9 mouse cellular contexts compared by ENCODE assay signal in the genomic region with DNA sequence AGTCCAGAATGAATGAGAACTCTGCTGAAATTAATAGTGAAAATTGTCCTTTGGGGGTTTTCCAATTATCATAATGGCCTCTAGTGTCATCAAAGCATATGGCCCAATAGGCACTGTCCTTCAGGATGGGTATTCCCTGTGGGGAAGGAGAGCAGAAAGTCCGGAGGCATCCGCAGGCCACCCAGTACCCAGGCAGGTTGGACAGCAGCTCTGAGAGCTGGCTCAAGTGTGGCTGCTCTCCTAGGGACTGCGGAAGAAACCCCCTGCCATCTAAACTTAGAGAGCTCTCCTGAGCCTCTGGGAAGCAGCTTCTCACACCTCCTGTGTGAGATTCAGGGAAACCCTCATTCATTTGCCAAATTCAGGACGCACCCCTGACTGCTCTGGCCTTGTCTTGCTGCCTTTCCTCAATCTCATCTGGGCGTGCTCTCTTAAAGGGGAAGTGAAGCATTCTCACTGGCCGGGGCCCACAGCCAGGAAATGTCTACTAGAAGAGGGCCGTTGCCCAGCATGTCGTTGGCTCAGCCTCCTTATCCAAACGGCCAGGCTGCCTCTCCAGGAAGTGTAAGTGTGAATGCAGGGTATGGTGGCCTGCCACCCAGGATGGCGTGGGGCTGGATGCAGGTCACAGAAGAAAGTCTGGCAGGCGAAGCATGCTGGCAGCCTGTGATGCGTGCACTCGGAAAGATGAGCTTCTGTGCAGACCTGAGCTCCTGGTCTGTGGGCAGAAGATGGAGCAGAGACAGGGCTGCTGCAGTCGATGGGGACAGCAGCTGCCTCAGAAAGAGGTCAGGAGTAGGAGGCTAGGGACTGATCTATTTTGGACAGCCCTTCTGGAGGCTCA.
DNase-seq lines count a peak whose midpoint lies in the region; ATAC-seq and TF ChIP-seq lines count a peak whose summit lies in the region.
"Had no signal": no experiment of that assay in that cellular context is flagged by ENCODE, and none has a peak within 500 bp of the region (broad histone marks: within the 10 kb centered on the region; RNA-seq: fewer than 3 reads in every experiment).

No protein-coding gene starts in this region.

- intact Hi-C loops in heart, adult 2 months (cut with DNase I), result loop anchor here (2.0 to 10.0 kb wide), 4 partner anchors 13 to 489 kb away; a partner anchor contains a TSS
- intact Hi-C loops in left cerebral cortex, postnatal 36 days (cut with DNase I), result no loop called here

- 7% methylated on average over 14 of the region's 14 CpGs for WGBS in bone marrow, adult 2 months
- 26% methylated on average over 14 of the region's 14 CpGs for WGBS in embryonic facial prominence, embryonic 11.5 days
- WGBS in heart, adult 2 months, result 4% methylated on average over 14 of the region's 14 CpGs

- peak; percentile 10; the same call in 1 of the 2 replicates for TF ChIP-seq CTCF in bone marrow, adult 2 months (IDR thresholded peaks at IDR 0.05; ENCODE audit: control insufficient read depth, insufficient read depth, low read length)
- no peak for TF ChIP-seq CTCF in heart, adult 2 months (IDR thresholded peaks at IDR 0.05)

- peak; percentile 10 for DNase-seq in embryonic facial prominence, embryonic 11.5 days (ENCODE audit: low spot score)
- peak; percentile 83 to 91 for DNase-seq in heart, adult 2 months
- DNase-seq in kidney, adult 11 months, result peak; percentile 75
- peak; percentile 78 to 83 for DNase-seq in left cerebral cortex, postnatal 36 days (ENCODE audit: low spot score in 2 of 2)
- DNase-seq in right cerebral cortex, postnatal 36 days (ENCODE audit: low spot score in 2 of 2), result peak; percentile 64 to 77
- no peak for DNase-seq in yolk sac, embryonic 10.5 days (ENCODE audit: low spot score)

- peaks cover 10% of the 10 kb centered on the region for H3K4me1 ChIP-seq in bone marrow, adult 2 months (ENCODE audit: control insufficient read depth, insufficient read depth, low read length)
- H3K4me1 ChIP-seq in embryonic facial prominence, embryonic 11.5 days (ENCODE audit: control insufficient read depth, insufficient read depth, low read length), result no peaks in the 10 kb centered on the region
- H3K4me1 ChIP-seq in heart, adult 2 months (ENCODE audit: control insufficient read depth, insufficient read depth, low read length), result peaks cover 31% of the 10 kb centered on the region

- H3K27me3 ChIP-seq in embryonic facial prominence, embryonic 11.5 days (ENCODE audit: control insufficient read depth, insufficient read depth, low read length), result no peaks in the 10 kb centered on the region
- no peaks in the 10 kb centered on the region for H3K27me3 ChIP-seq in heart, adult 2 months (ENCODE audit: control insufficient read depth, insufficient read depth, low read length)
- H3K27me3 ChIP-seq: midbrain, embryonic 12.5 days had no signal

- peak; percentile 78 for TF ChIP-seq EP300 in heart, adult 2 months (IDR thresholded peaks at IDR 0.05; ENCODE audit: insufficient read depth, low read depth, low read length)

- TF ChIP-seq POLR2A in bone marrow, adult 2 months (IDR thresholded peaks at IDR 0.05; ENCODE audit: borderline replicate concordance, control insufficient read depth, low read depth, low read length), result peak; percentile 79; the same call in 1 of the 2 replicates
- TF ChIP-seq POLR2A in heart, adult 2 months (IDR thresholded peaks at IDR 0.05; ENCODE audit: insufficient read depth, low read depth, low read length), result no peak

- no peak for ATAC-seq in embryonic facial prominence, embryonic 11.5 days (replicated peaks; ENCODE audit: insufficient number of reproducible peaks, low FRiP score, low TSS enrichment, low read depth)
- ATAC-seq in megakaryocyte-erythroid progenitor cell, adult 5-6 weeks (replicated peaks; ENCODE audit: low FRiP score, low TSS enrichment, poor library complexity, severe bottlenecking), result peak; percentile 73

- no peaks in the 10 kb centered on the region for H3K36me3 ChIP-seq in embryonic facial prominence, embryonic 11.5 days (replicated peaks; ENCODE audit: control insufficient read depth, insufficient read depth, low read depth, low read length)
- peaks cover 3% of the 10 kb centered on the region for H3K36me3 ChIP-seq in heart, adult 2 months (ENCODE audit: control insufficient read depth, insufficient read depth, low read length)
- H3K36me3 ChIP-seq: midbrain, embryonic 12.5 days had no signal

- H3K9me3 ChIP-seq in embryonic facial prominence, embryonic 11.5 days (replicated peaks; ENCODE audit: control insufficient read depth, low read length), result no peaks in the 10 kb centered on the region
- H3K9me3 ChIP-seq: midbrain, embryonic 12.5 days had no signal

- H3K79me2 ChIP-seq in heart, adult 2 months (replicated peaks; ENCODE audit: control insufficient read depth, insufficient read depth, low read length), result no peaks in the 10 kb centered on the region

- peak overlapping the region; percentile 84 for H3K27ac ChIP-seq in bone marrow, adult 2 months (ENCODE audit: control insufficient read depth, insufficient read depth, low read depth, low read length, poor library complexity)
- H3K27ac ChIP-seq in embryonic facial prominence, embryonic 11.5 days (replicated peaks; ENCODE audit: low read depth, low read length), result no peak overlapping the region
- peak overlapping the region; percentile 75 for H3K27ac ChIP-seq in heart, adult 2 months
- H3K27ac ChIP-seq: midbrain, embryonic 12.5 days had no signal

- H3K9ac ChIP-seq in embryonic facial prominence, embryonic 11.5 days (replicated peaks; ENCODE audit: low read length), result no peak overlapping the region
- peak overlapping the region; percentile 46; the same call in 1 of the 2 replicates for H3K9ac ChIP-seq in heart, adult 2 months (ENCODE audit: low read depth, low read length)
- H3K9ac ChIP-seq: midbrain, embryonic 12.5 days had no signal

- no peak overlapping the region for H3K4me2 ChIP-seq in embryonic facial prominence, embryonic 11.5 days (ENCODE audit: low read depth, low read length)
- H3K4me2 ChIP-seq: midbrain, embryonic 12.5 days had no signal

- H3K4me3 ChIP-seq in bone marrow, adult 2 months (replicated peaks; ENCODE audit: control insufficient read depth, low read depth, low read length), result peak overlapping the region; percentile 99
- H3K4me3 ChIP-seq in embryonic facial prominence, embryonic 11.5 days (ENCODE audit: low read depth, low read length), result no peak overlapping the region
- H3K4me3 ChIP-seq in heart, adult 2 months, result peak overlapping the region; percentile 46
- H3K4me3 ChIP-seq: midbrain, embryonic 12.5 days had no signal
